ENCODE assay signal across 9 mouse cellular contexts in the genomic region with DNA sequence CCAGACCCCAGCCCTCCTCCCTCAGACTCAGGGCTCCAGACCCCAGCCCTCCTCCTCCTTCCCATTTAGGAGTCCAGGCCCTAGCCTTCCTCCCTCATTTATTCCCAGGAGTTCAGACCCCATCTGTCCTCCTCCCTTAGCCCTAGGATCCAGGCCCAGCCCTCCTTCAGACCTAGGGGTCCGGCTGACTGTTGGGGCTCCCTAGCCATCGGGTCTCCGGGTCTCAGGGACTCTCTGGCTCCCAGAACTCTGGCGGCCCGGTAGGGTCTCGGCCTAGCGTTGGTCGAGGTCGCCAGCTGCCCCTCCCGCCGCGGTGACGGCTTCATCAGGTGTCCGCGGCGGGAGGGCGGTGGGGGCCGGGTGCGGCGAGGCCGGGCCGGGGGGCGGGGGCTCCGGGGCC. TPM values are rescaled to one million over a fixed set of nuclear protein-coding genes. Genes with fewer than 3 reads are reported as not detected.
DNase-seq lines count a peak whose midpoint lies in the region; ATAC-seq and TF ChIP-seq lines count a peak whose summit lies in the region.
"Had no signal": no experiment of that assay in that cellular context is flagged by ENCODE, and none has a peak within 500 bp of the region (broad histone marks: within the 10 kb centered on the region; RNA-seq: fewer than 3 reads in every experiment).

No protein-coding gene starts in this region.

- peak overlapping the region; percentile 50 for H3K4me3 ChIP-seq in kidney, embryonic 16.5 days (ENCODE audit: low read length)
- peak overlapping the region; percentile 39 for H3K4me3 ChIP-seq in embryonic facial prominence, embryonic 12.5 days
- H3K4me3 ChIP-seq in hindbrain, embryonic 16.5 days (ENCODE audit: low read length): peak overlapping the region; percentile 38
- H3K4me3 ChIP-seq in midbrain, embryonic 14.5 days (replicated peaks; ENCODE audit: low read depth, low read length): peak overlapping the region; percentile 24
- no peak overlapping the region for H3K4me3 ChIP-seq in cerebellum, adult 2 months (replicated peaks; ENCODE audit: insufficient read depth, low read depth, low read length)

- TF ChIP-seq POLR2A in cerebellum, adult 2 months (IDR thresholded peaks at IDR 0.05; ENCODE audit: borderline replicate concordance, insufficient read depth, low read length): no peak

- no peak for DNase-seq in kidney, postnatal 14 days
- no peak for DNase-seq in midbrain, embryonic 14.5 days
- no peak for DNase-seq in cerebellum, adult 2 months
- DNase-seq in ovary, postnatal 14 days (ENCODE audit: low spot score): no peak
- DNase-seq in layer of hippocampus, postnatal 10 days (ENCODE audit: low spot score in 2 of 2): no peak
- DNase-seq: cerebellum, postnatal 25 days had no signal

- H3K9ac ChIP-seq in kidney, embryonic 16.5 days (replicated peaks; ENCODE audit: low read length): peak overlapping the region; percentile 65
- H3K9ac ChIP-seq in embryonic facial prominence, embryonic 12.5 days: peak overlapping the region; percentile 48
- peak overlapping the region; percentile 56 for H3K9ac ChIP-seq in hindbrain, embryonic 16.5 days (ENCODE audit: low read depth, low read length)
- H3K9ac ChIP-seq in midbrain, embryonic 14.5 days (replicated peaks; ENCODE audit: low read length): no peak overlapping the region

- no peak; the same call in 1 of the 2 replicates for ATAC-seq in kidney, embryonic 16.5 days (ENCODE audit: low FRiP score, low TSS enrichment)
- ATAC-seq in embryonic facial prominence, embryonic 12.5 days (ENCODE audit: insufficient number of reproducible peaks, insufficient read depth, low FRiP score, low TSS enrichment): no peak
- ATAC-seq in hindbrain, embryonic 16.5 days: 0 out of 2 replicates have a peak, but pooled peaks have one; percentile 6
- no peak for ATAC-seq in midbrain, embryonic 14.5 days (ENCODE audit: low FRiP score, low TSS enrichment)

- peaks cover 80% of the 10 kb centered on the region for H3K27me3 ChIP-seq in kidney, embryonic 16.5 days (ENCODE audit: insufficient read depth, low read length)
- peaks cover 86% of the 10 kb centered on the region for H3K27me3 ChIP-seq in embryonic facial prominence, embryonic 12.5 days
- H3K27me3 ChIP-seq in hindbrain, embryonic 16.5 days (replicated peaks; ENCODE audit: control insufficient read depth, insufficient read depth, low read length): peaks cover 44% of the 10 kb centered on the region
- peaks cover 32% of the 10 kb centered on the region; the same call in 1 of the 2 replicates for H3K27me3 ChIP-seq in midbrain, embryonic 14.5 days (ENCODE audit: control insufficient read depth, insufficient read depth, low read length)
- H3K27me3 ChIP-seq in cerebellum, adult 2 months (ENCODE audit: control insufficient read depth, insufficient read depth, low read length): peaks cover 2% of the 10 kb centered on the region; the same call in 1 of the 2 replicates

- H3K4me2 ChIP-seq in kidney, embryonic 16.5 days (replicated peaks; ENCODE audit: low read depth, low read length): peak overlapping the region; percentile 72
- peak overlapping the region; percentile 67 for H3K4me2 ChIP-seq in embryonic facial prominence, embryonic 12.5 days (replicated peaks)
- H3K4me2 ChIP-seq in hindbrain, embryonic 16.5 days (ENCODE audit: low read length): peak overlapping the region; percentile 66
- H3K4me2 ChIP-seq in midbrain, embryonic 14.5 days (ENCODE audit: low read length): peak overlapping the region; percentile 50

- peaks cover 11% of the 10 kb centered on the region; the same call in 1 of the 2 replicates for H3K4me1 ChIP-seq in kidney, embryonic 16.5 days (ENCODE audit: insufficient read depth, low read length)
- H3K4me1 ChIP-seq in embryonic facial prominence, embryonic 12.5 days: peaks cover 13% of the 10 kb centered on the region
- H3K4me1 ChIP-seq in hindbrain, embryonic 16.5 days (ENCODE audit: control insufficient read depth, insufficient read depth, low read depth, low read length): peaks cover 22% of the 10 kb centered on the region
- peaks cover 34% of the 10 kb centered on the region for H3K4me1 ChIP-seq in midbrain, embryonic 14.5 days (ENCODE audit: control insufficient read depth, insufficient read depth, low read length)
- no peaks in the 10 kb centered on the region for H3K4me1 ChIP-seq in cerebellum, adult 2 months (ENCODE audit: control insufficient read depth, insufficient read depth, low read length)

- 2% methylated on average over 24 of the region's 24 CpGs for WGBS in kidney, embryonic 16.5 days
- 2% methylated on average over 24 of the region's 24 CpGs for WGBS in embryonic facial prominence, embryonic 12.5 days
- under 1% methylated on average over 23 of the region's 24 CpGs for WGBS in hindbrain, embryonic 16.5 days
- WGBS in midbrain, embryonic 14.5 days: under 1% methylated on average over 23 of the region's 24 CpGs
- WGBS in cerebellum, adult 2 months: 9% methylated on average over 23 of the region's 24 CpGs

- H3K9me3 ChIP-seq in kidney, embryonic 16.5 days (ENCODE audit: low read length): no peaks in the 10 kb centered on the region
- no peaks in the 10 kb centered on the region for H3K9me3 ChIP-seq in embryonic facial prominence, embryonic 12.5 days
- H3K9me3 ChIP-seq in hindbrain, embryonic 16.5 days (ENCODE audit: control insufficient read depth, low read length): no peaks in the 10 kb centered on the region
- no peaks in the 10 kb centered on the region for H3K9me3 ChIP-seq in midbrain, embryonic 14.5 days (ENCODE audit: control insufficient read depth, low read length)

- no peak for TF ChIP-seq CTCF in cerebellum, adult 2 months (IDR thresholded peaks at IDR 0.05; ENCODE audit: borderline replicate concordance, insufficient read depth, low read depth, low read length)

- no peak overlapping the region for H3K27ac ChIP-seq in kidney, embryonic 16.5 days (ENCODE audit: low read length)
- H3K27ac ChIP-seq in embryonic facial prominence, embryonic 12.5 days: no peak overlapping the region
- H3K27ac ChIP-seq in hindbrain, embryonic 16.5 days (ENCODE audit: low read depth, low read length): no peak overlapping the region
- H3K27ac ChIP-seq in midbrain, embryonic 14.5 days (replicated peaks; ENCODE audit: low read depth, low read length): no peak overlapping the region
- H3K27ac ChIP-seq in cerebellum, adult 2 months (ENCODE audit: insufficient read depth, low read length): no peak overlapping the region

- no peaks in the 10 kb centered on the region for H3K36me3 ChIP-seq in kidney, embryonic 16.5 days (ENCODE audit: insufficient read depth, low read length)
- no peaks in the 10 kb centered on the region for H3K36me3 ChIP-seq in embryonic facial prominence, embryonic 12.5 days
- no peaks in the 10 kb centered on the region; the same call in 1 of the 2 replicates for H3K36me3 ChIP-seq in hindbrain, embryonic 16.5 days (ENCODE audit: control insufficient read depth, insufficient read depth, low read length)
- no peaks in the 10 kb centered on the region for H3K36me3 ChIP-seq in midbrain, embryonic 14.5 days (ENCODE audit: control insufficient read depth, insufficient read depth, low read length)

RNA-seq across cellular contexts. Expression of gene Gm4881, which starts 9.7 kb away (rescaled TPM):
- polyA plus RNA-seq in kidney, embryonic 16.5 days (2015; fragmentation: Nextera tagmentation; extraction: Ambion mirVana): not detected in 2 replicates
- polyA plus RNA-seq in embryonic facial prominence, embryonic 12.5 days (2016; fragmentation: Nextera tagmentation; extraction: Ambion mirVana): not detected in 2 replicates
- polyA plus RNA-seq in hindbrain, embryonic 16.5 days (2015; fragmentation: Nextera tagmentation; extraction: Ambion mirVana): 4.6 and 5.2 TPM in 2 replicates
- polyA plus RNA-seq in midbrain, embryonic 14.5 days (2014; fragmentation: Nextera tagmentation; extraction: Ambion mirVana): 5.0 and 6.1 TPM in 2 replicates
- polyA plus RNA-seq in cerebellum, adult 2 months (2012; rRNA removed): 1.00 and 1.4 TPM in 2 replicates
- total RNA-seq in layer of hippocampus, postnatal 10 days (2021): not detected

RNA-seq across cellular contexts. Expression of gene Rabac1, which starts 18.6 kb away (rescaled TPM):
- polyA plus RNA-seq in kidney, embryonic 16.5 days (2015; fragmentation: Nextera tagmentation; extraction: Ambion mirVana): 183 and 199 TPM in 2 replicates
- polyA plus RNA-seq in embryonic facial prominence, embryonic 12.5 days (2016; fragmentation: Nextera tagmentation; extraction: Ambion mirVana): 106 and 116 TPM in 2 replicates
- polyA plus RNA-seq in hindbrain, embryonic 16.5 days (2015; fragmentation: Nextera tagmentation; extraction: Ambion mirVana): 345 and 404 TPM in 2 replicates
- polyA plus RNA-seq in midbrain, embryonic 14.5 days (2014; fragmentation: Nextera tagmentation; extraction: Ambion mirVana): 234 and 311 TPM in 2 replicates
- 637 and 648 TPM in 2 replicates for polyA plus RNA-seq in cerebellum, adult 2 months (2012; rRNA removed)
- 100 to 1,000 TPM; 247 to 271 TPM for total RNA-seq in layer of hippocampus, postnatal 10 days (2021)

RNA-seq across cellular contexts. Expression of gene Arhgef1, which starts 51.3 kb away (rescaled TPM):
- polyA plus RNA-seq in kidney, embryonic 16.5 days (2015; fragmentation: Nextera tagmentation; extraction: Ambion mirVana): 94.7 and 105 TPM in 2 replicates
- polyA plus RNA-seq in embryonic facial prominence, embryonic 12.5 days (2016; fragmentation: Nextera tagmentation; extraction: Ambion mirVana): 114 and 120 TPM in 2 replicates
- polyA plus RNA-seq in hindbrain, embryonic 16.5 days (2015; fragmentation: Nextera tagmentation; extraction: Ambion mirVana): 47.0 and 62.1 TPM in 2 replicates
- 44.7 and 51.0 TPM in 2 replicates for polyA plus RNA-seq in midbrain, embryonic 14.5 days (2014; fragmentation: Nextera tagmentation; extraction: Ambion mirVana)
- 162 and 173 TPM in 2 replicates for polyA plus RNA-seq in cerebellum, adult 2 months (2012; rRNA removed)
- 10 to 100 TPM; 83.0 to 97.9 TPM for total RNA-seq in layer of hippocampus, postnatal 10 days (2021)

RNA-seq across cellular contexts. Expression of gene Atp1a3, which starts 51.8 kb away (rescaled TPM):
- polyA plus RNA-seq in kidney, embryonic 16.5 days (2015; fragmentation: Nextera tagmentation; extraction: Ambion mirVana): 0.66 and 1.5 TPM in 2 replicates
- 3.8 and 7.4 TPM in 2 replicates for polyA plus RNA-seq in embryonic facial prominence, embryonic 12.5 days (2016; fragmentation: Nextera tagmentation; extraction: Ambion mirVana)
- polyA plus RNA-seq in hindbrain, embryonic 16.5 days (2015; fragmentation: Nextera tagmentation; extraction: Ambion mirVana): 678 and 702 TPM in 2 replicates
- polyA plus RNA-seq in midbrain, embryonic 14.5 days (2014; fragmentation: Nextera tagmentation; extraction: Ambion mirVana): 284 and 337 TPM in 2 replicates
- 1,466 and 1,473 TPM in 2 replicates for polyA plus RNA-seq in cerebellum, adult 2 months (2012; rRNA removed)
- 1,000 to 10,000 TPM; 1,908 to 2,310 TPM for total RNA-seq in layer of hippocampus, postnatal 10 days (2021)

RNA-seq across cellular contexts. Expression of gene Cd79a, which starts 56.8 kb away (rescaled TPM):
- polyA plus RNA-seq in kidney, embryonic 16.5 days (2015; fragmentation: Nextera tagmentation; extraction: Ambion mirVana): 1.8 and 2.0 TPM in 2 replicates
- 0.26 and 0.61 TPM in 2 replicates for polyA plus RNA-seq in embryonic facial prominence, embryonic 12.5 days (2016; fragmentation: Nextera tagmentation; extraction: Ambion mirVana)
- 0.34 and 0.39 TPM in 2 replicates for polyA plus RNA-seq in hindbrain, embryonic 16.5 days (2015; fragmentation: Nextera tagmentation; extraction: Ambion mirVana)
- 0.28 TPM in 1 of 2 replicates, not detected in the other for polyA plus RNA-seq in midbrain, embryonic 14.5 days (2014; fragmentation: Nextera tagmentation; extraction: Ambion mirVana)
- polyA plus RNA-seq in cerebellum, adult 2 months (2012; rRNA removed): 0.85 and 1.1 TPM in 2 replicates
- total RNA-seq in layer of hippocampus, postnatal 10 days (2021): not detected
